Mouse (Mus musculus): ENCODE measurements around the gene Wdr25.

GRCm38 (mm10) chr12:108888632-108889031 is 4.8 kb upstream of the Wdr25 start:
- TF ChIP-seq ZC3H11A (IDR thresholded peaks at IDR 0.05; ENCODE audit: borderline replicate concordance, low read depth, low read length) (no peak), ZNF384 (IDR thresholded peaks at IDR 0.05; ENCODE audit: low read depth, low read length) (no peak), MAFK (IDR thresholded peaks at IDR 0.05; ENCODE audit: insufficient read depth, low read depth, low read length) (no peak), HCFC1 (IDR thresholded peaks at IDR 0.05; ENCODE audit: borderline replicate concordance, insufficient read depth, low read length) (no peak)
